Mouse (Mus musculus) midbrain, embryonic 13.5 days (tissue): Measurements from ENCODE around the gene Coro2a. TPM values are rescaled to one million over a fixed set of nuclear protein-coding genes. Genes with fewer than 3 reads are reported as not detected.
"Not testable (repeated sequence)": the region's sequence is repeated elsewhere in the genome, so short reads cannot be mapped to it uniquely, and the experiment has no call there.

Experiments
- ATAC-seq: fragments of 200-750 bp; cut with Nextera tagmentation; 2 replicates; pipeline ENCODE4 v1.8.0; 2017; ENCODE audit warnings: mild to moderate bottlenecking, moderate TSS enrichment, moderate library complexity
- H3K27ac ChIP-seq: fragments of 300-500 bp; sonication (generic); 2 replicates; pipeline ENCODE4 v1.5.1; 2015; ENCODE audit warnings: inconsistent platforms, mild to moderate bottlenecking, moderate library complexity
- H3K27me3 ChIP-seq: fragments of 300-500 bp; sonication (generic); 2 replicates; pipeline ENCODE4 v1.6.1; 2015; ENCODE audit warnings: mild to moderate bottlenecking, inconsistent platforms
- H3K36me3 ChIP-seq: fragments of 300-500 bp; sonication (generic); 2 replicates; pipeline ENCODE4 v1.6.1; 2015; ENCODE audit warnings: mild to moderate bottlenecking, inconsistent platforms
- H3K4me1 ChIP-seq: fragments of 300-500 bp; sonication (generic); replicated peaks from 2 replicates; pipeline ENCODE4 v1.6.1; 2015; ENCODE audit warnings: inconsistent platforms
- H3K4me2 ChIP-seq: fragments of 300-500 bp; sonication (generic); replicated peaks from 2 replicates; pipeline ENCODE4 v1.6.1; 2015; ENCODE audit warnings: moderate library complexity, mild to moderate bottlenecking, inconsistent platforms
- H3K4me3 ChIP-seq: fragments of 300-500 bp; sonication (generic); replicated peaks from 2 replicates; pipeline ENCODE4 v1.5.1; 2015; ENCODE audit warnings: mild to moderate bottlenecking, inconsistent platforms
- H3K9ac ChIP-seq: fragments of 300-500 bp; sonication (generic); replicated peaks from 2 replicates; pipeline ENCODE4 v1.6.1; 2015; ENCODE audit warnings: mild to moderate bottlenecking, inconsistent platforms
- H3K9me3 ChIP-seq: fragments of 300-500 bp; sonication (generic); 2 replicates; pipeline ENCODE4 v1.6.1; 2016; ENCODE audit warnings: mild to moderate bottlenecking, inconsistent platforms
- WGBS: fragments of 180-500 bp; shearing (Covaris S2); methylation state at CpG from one replicate; pipeline ENCODE4 v1.1.7; 2015; 5-methylcytosine and 5-hydroxymethylcytosine counted together
- polyA plus RNA-seq: library from polyadenylated mRNA; unstranded; fragments of >200 nt; fragmentation: Nextera tagmentation; extraction: Ambion mirVana; gene quantifications from 2 replicates; pipeline ENCODE4 v1.2.1, GENCODE M21; 2015

Coro2a gene
- polyA plus RNA-seq, 1 experiment from 2014 or later: 2.5 TPM

GRCm38 (mm10) chr4:46593472-46593871 is 8.5 kb downstream of the Coro2a start:
- H3K4me1 ChIP-seq: no peaks in the 10 kb centered on the region
- WGBS: 59% methylated on average over 6 of the region's 6 CpGs
- H3K9me3 ChIP-seq: no peaks in the 10 kb centered on the region
- no peak overlapping the region for H3K27ac ChIP-seq
- H3K27me3 ChIP-seq: no peaks in the 10 kb centered on the region; the same call in 1 of the 2 replicates
- H3K36me3 ChIP-seq: no peaks in the 10 kb centered on the region
- H3K4me2 ChIP-seq: no peak overlapping the region
- ATAC-seq: no peak
- H3K4me3 ChIP-seq: no peak overlapping the region
- H3K9ac ChIP-seq: no peak overlapping the region

GRCm38 (mm10) chr4:46591833-46592520 is 10.0 kb downstream of the Coro2a start:
- ATAC-seq: no peak
- no peak overlapping the region for H3K9ac ChIP-seq
- 93% methylated on average over 9 of the region's 9 CpGs for WGBS
- no peak overlapping the region for H3K27ac ChIP-seq
- no peaks in the 10 kb centered on the region for H3K4me1 ChIP-seq
- H3K27me3 ChIP-seq: no peaks in the 10 kb centered on the region
- no peak overlapping the region for H3K4me3 ChIP-seq
- H3K36me3 ChIP-seq: no peaks in the 10 kb centered on the region
- H3K9me3 ChIP-seq: no peaks in the 10 kb centered on the region
- no peak overlapping the region for H3K4me2 ChIP-seq

- 76% methylated on average over 4 of the region's 4 CpGs for WGBS
- Histone ChIP-seq H3K4me3 (no peak overlapping the region), H3K27ac (no peak overlapping the region), H3K4me2 (no peak overlapping the region), H3K27me3 (no peaks in the 10 kb centered on the region), H3K4me1 (no peaks in the 10 kb centered on the region), H3K9me3 (no peaks in the 10 kb centered on the region), H3K9ac (no peak overlapping the region), H3K36me3 (no peaks in the 10 kb centered on the region)
- ATAC-seq: no peak
Observed at GRCm38 (mm10) chr4:46590810-46591209, 11.2 kb downstream of the Coro2a start.

GRCm38 (mm10) chr4:46589946-46590684 is 11.9 kb downstream of the Coro2a start:
- Histone ChIP-seq H3K4me2 (no peak overlapping the region), H3K27me3 (no peaks in the 10 kb centered on the region), H3K27ac (no peak overlapping the region), H3K9me3 (no peaks in the 10 kb centered on the region), H3K36me3 (no peaks in the 10 kb centered on the region), H3K4me1 (no peaks in the 10 kb centered on the region), H3K4me3 (no peak overlapping the region), H3K9ac (no peak overlapping the region)
- no peak for ATAC-seq
- WGBS: 83% methylated on average over 5 of the region's 5 CpGs

GRCm38 (mm10) chr4:46589151-46589550 is 12.9 kb downstream of the Coro2a start:
- WGBS: 86% methylated on average over 8 of the region's 8 CpGs
- Histone ChIP-seq H3K9ac (no peak overlapping the region), H3K4me2 (no peak overlapping the region), H3K4me3 (no peak overlapping the region), H3K36me3 (no peaks in the 10 kb centered on the region), H3K9me3 (no peaks in the 10 kb centered on the region), H3K27me3 (no peaks in the 10 kb centered on the region), H3K27ac (no peak overlapping the region), H3K4me1 (no peaks in the 10 kb centered on the region)
- ATAC-seq: no peak

GRCm38 (mm10) chr4:46586473-46586872 is 15.5 kb downstream of the Coro2a start:
- no peak for ATAC-seq
- Histone ChIP-seq H3K9me3 (no peaks in the 10 kb centered on the region; the same call in 1 of the 2 replicates), H3K4me1 (no peaks in the 10 kb centered on the region), H3K9ac (no peak overlapping the region), H3K36me3 (no peaks in the 10 kb centered on the region), H3K4me2 (no peak overlapping the region), H3K27ac (no peak overlapping the region), H3K4me3 (no peak overlapping the region), H3K27me3 (no peaks in the 10 kb centered on the region)
- WGBS: 54% methylated on average over 4 of the region's 4 CpGs

DNA sequence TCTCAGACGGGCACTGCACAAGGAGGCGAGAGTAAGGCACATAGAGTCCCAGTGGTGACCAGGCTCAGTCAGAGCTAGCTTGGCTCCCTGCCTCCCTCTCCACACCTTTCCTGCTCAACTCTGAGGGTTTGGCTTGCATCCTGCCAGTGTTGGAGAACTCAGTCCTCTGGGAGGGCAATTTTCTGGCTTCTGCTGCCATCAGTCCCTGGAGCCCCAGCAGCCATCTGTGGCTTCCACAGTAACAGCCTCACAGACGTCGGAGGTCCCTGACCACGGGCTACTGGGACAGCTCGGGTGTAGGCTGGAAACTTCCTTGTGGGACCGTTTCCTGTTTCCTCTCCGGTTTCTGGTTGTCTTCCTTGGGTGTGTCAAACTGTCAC is 16.2 kb downstream of the Coro2a start:
- no peak overlapping the region for H3K9ac ChIP-seq
- H3K4me2 ChIP-seq: no peak overlapping the region
- ATAC-seq: no peak
- no peak overlapping the region for H3K4me3 ChIP-seq
- no peaks in the 10 kb centered on the region; the same call in 1 of the 2 replicates for H3K9me3 ChIP-seq
- H3K4me1 ChIP-seq: no peaks in the 10 kb centered on the region
- whole genome bisulfite sequencing: 85% methylated on average over 8 of the region's 8 CpGs
- no peaks in the 10 kb centered on the region for H3K27me3 ChIP-seq
- no peaks in the 10 kb centered on the region for H3K36me3 ChIP-seq
- H3K27ac ChIP-seq: no peak overlapping the region

GRCm38 (mm10) chr4:46585041-46585810 is 16.8 kb downstream of the Coro2a start:
- Histone ChIP-seq H3K36me3 (no peaks in the 10 kb centered on the region), H3K9ac (no peak overlapping the region), H3K27me3 (no peaks in the 10 kb centered on the region), H3K27ac (no peak overlapping the region), H3K4me1 (no peaks in the 10 kb centered on the region), H3K4me2 (no peak overlapping the region), H3K4me3 (no peak overlapping the region), H3K9me3 (no peaks in the 10 kb centered on the region; the same call in 1 of the 2 replicates)
- WGBS: 76% methylated on average over 13 of the region's 13 CpGs
- ATAC-seq: no peak

- 83% methylated on average over 3 of the region's 3 CpGs for WGBS
- not testable (repeated sequence) for H3K4me3 ChIP-seq, H3K27ac ChIP-seq, H3K36me3 ChIP-seq, H3K4me2 ChIP-seq, H3K4me1 ChIP-seq, H3K9me3 ChIP-seq, H3K9ac ChIP-seq, H3K27me3 ChIP-seq, ATAC-seq
Observed at GRCm38 (mm10) chr4:46584536-46584935, 17.5 kb downstream of the Coro2a start.

GRCm38 (mm10) chr4:46584084-46584483 is 17.9 kb downstream of the Coro2a start:
- H3K36me3 ChIP-seq, ATAC-seq, H3K4me1 ChIP-seq, H3K27me3 ChIP-seq, H3K9me3 ChIP-seq, H3K9ac ChIP-seq, H3K4me2 ChIP-seq, H3K27ac ChIP-seq, H3K4me3 ChIP-seq: not testable (repeated sequence)
- WGBS: 95% methylated on average over 2 of the region's 6 CpGs

DNA sequence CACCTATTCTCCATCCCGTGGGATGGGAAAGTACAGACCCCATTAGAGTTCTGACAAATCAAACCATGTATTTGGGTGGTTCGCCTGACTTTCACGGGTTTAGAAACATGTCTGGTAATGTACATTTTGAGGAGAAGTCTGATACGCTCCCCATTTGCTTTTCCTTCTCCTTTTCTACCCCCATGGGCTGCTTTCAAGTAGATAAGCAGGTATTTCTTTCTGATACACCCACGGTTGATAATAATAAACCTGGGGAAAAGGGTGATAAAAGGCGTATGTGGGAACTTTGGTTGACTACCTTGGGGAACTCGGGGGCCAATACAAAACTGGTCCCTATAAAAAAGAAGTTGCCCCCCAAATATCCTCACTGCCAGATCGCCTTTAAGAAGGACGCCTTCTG is 20.0 kb downstream of the Coro2a start:
- H3K36me3 ChIP-seq, H3K9me3 ChIP-seq, H3K27me3 ChIP-seq, H3K9ac ChIP-seq, H3K4me3 ChIP-seq, ATAC-seq, H3K27ac ChIP-seq, H3K4me2 ChIP-seq, H3K4me1 ChIP-seq: not testable (repeated sequence)
- WGBS: 93% methylated on average over 9 of the region's 9 CpGs

- H3K9ac ChIP-seq, H3K9me3 ChIP-seq, H3K36me3 ChIP-seq, H3K4me3 ChIP-seq, H3K4me2 ChIP-seq, H3K27ac ChIP-seq, H3K27me3 ChIP-seq, H3K4me1 ChIP-seq, ATAC-seq: not testable (repeated sequence)
- WGBS: 94% methylated on average over 22 of the region's 22 CpGs
Observed at GRCm38 (mm10) chr4:46581577-46581976, 20.4 kb downstream of the Coro2a start.
